Mouse (Mus musculus) kidney, postnatal 0 days (tissue): ENCODE results near the gene Gm49486. TPM values are rescaled to one million over a fixed set of nuclear protein-coding genes. Genes with fewer than 3 reads are reported as not detected.
"Not testable (repeated sequence)": the region's sequence is repeated elsewhere in the genome, so short reads cannot be mapped to it uniquely, and the experiment has no call there.

ENCODE experiments used
- ATAC-seq: fragments of 200-750 bp; cut with Nextera tagmentation; replicated peaks from 2 replicates; pipeline ENCODE4 v1.8.0; 2017; ENCODE audit warnings: low read depth, moderate number of reproducible peaks, moderate TSS enrichment, moderate library complexity; ENCODE audit not compliant: low FRiP score
- DNase-seq: peaks from one replicate; pipeline ENCODE4 v3.0.0-alpha.2; 2016; ENCODE audit warnings: low spot score
- H3K27ac ChIP-seq: fragments of 300-500 bp; sonication (generic); 2 replicates; pipeline ENCODE4 v1.5.1; 2014; ENCODE audit warnings: mild to moderate bottlenecking
- H3K27me3 ChIP-seq: fragments of 300-500 bp; sonication (generic); 2 replicates; pipeline ENCODE4 v1.6.1; 2014; ENCODE audit warnings: low read length, mixed read lengths; ENCODE audit not compliant: insufficient read depth
- H3K36me3 ChIP-seq: fragments of 300-500 bp; sonication (generic); 2 replicates; pipeline ENCODE4 v1.6.1; 2014; ENCODE audit warnings: low read length, mixed read lengths; ENCODE audit not compliant: insufficient read depth
- H3K4me1 ChIP-seq: fragments of 300-500 bp; sonication (generic); replicated peaks from 2 replicates; pipeline ENCODE4 v1.6.1; 2014; ENCODE audit warnings: antibody characterized with exemption, low read length, mixed read lengths; ENCODE audit not compliant: insufficient read depth
- H3K4me2 ChIP-seq: fragments of 300-500 bp; sonication (generic); 2 replicates; pipeline ENCODE4 v1.6.1; 2014; ENCODE audit warnings: mild to moderate bottlenecking, low read length, moderate library complexity, mixed read lengths
- H3K4me3 ChIP-seq: fragments of 300-500 bp; sonication (generic); replicated peaks from 2 replicates; pipeline ENCODE4 v1.5.1; 2014; ENCODE audit warnings: low read depth, low read length
- H3K9ac ChIP-seq: fragments of 300-500 bp; sonication (generic); 2 replicates; pipeline ENCODE4 v1.6.1; 2014; ENCODE audit warnings: low read depth, low read length
- H3K9me3 ChIP-seq: fragments of 300-500 bp; sonication (generic); replicated peaks from 2 replicates; pipeline ENCODE4 v1.6.1; 2016; ENCODE audit warnings: low read length, inconsistent platforms, mixed read lengths
- CTCF ChIP-seq: IDR thresholded peaks from 2 replicates; pipeline ENCODE4 v1.5.1; 2016; ENCODE audit warnings: antibody characterized with exemption, low read depth, mild to moderate bottlenecking, moderate library complexity
- WGBS: fragments of 180-500 bp; shearing (Covaris S2); extraction: QIAGEN DNeasy Blood & Tissue Kit; methylation state at CpG from one replicate; pipeline ENCODE4 v1.1.7; 2014; 5-methylcytosine and 5-hydroxymethylcytosine counted together
- polyA plus RNA-seq: library from polyadenylated mRNA; unstranded; fragments of >200 nt; fragmentation: Nextera tagmentation; extraction: Ambion mirVana; gene quantifications from 2 replicates; pipeline ENCODE4 v1.2.1, GENCODE M21; 2015

The Gm49486 gene
- polyA plus RNA-seq, 1 experiment from 2014 or later, result 0.42 TPM

GRCm38 (mm10) chr15:79219572-79219971 lies 9.6 kb upstream of the Gm49486 start:
- ATAC-seq, result peak; percentile 38; the same call in 1 of the 2 replicates
- TF ChIP-seq CTCF, result no peak
- no peak overlapping the region for H3K4me3 ChIP-seq
- no peak overlapping the region for H3K27ac ChIP-seq
- no peaks in the 10 kb centered on the region for H3K27me3 ChIP-seq
- H3K4me2 ChIP-seq, result no peak overlapping the region
- no peaks in the 10 kb centered on the region for H3K9me3 ChIP-seq
- WGBS, result 7% methylated on average over 1 of the region's 1 CpGs
- no peaks in the 10 kb centered on the region for H3K4me1 ChIP-seq
- H3K9ac ChIP-seq, result no peak overlapping the region
- H3K36me3 ChIP-seq, result no peaks in the 10 kb centered on the region
- DNase-seq, result peak; percentile 66

- no peak overlapping the region for H3K4me3 ChIP-seq
- H3K27ac ChIP-seq, result no peak overlapping the region
- no peaks in the 10 kb centered on the region for H3K9me3 ChIP-seq
- DNase-seq (no peak), ATAC-seq (no peak)
- no peak for TF ChIP-seq CTCF
- 12% methylated on average over 5 of the region's 5 CpGs for WGBS
- H3K4me2 ChIP-seq, result no peak overlapping the region
- no peaks in the 10 kb centered on the region for H3K4me1 ChIP-seq
- H3K27me3 ChIP-seq, result no peaks in the 10 kb centered on the region
- no peak overlapping the region for H3K9ac ChIP-seq
- no peaks in the 10 kb centered on the region for H3K36me3 ChIP-seq
Observed at GRCm38 (mm10) chr15:79223641-79224040, 5.5 kb upstream of the Gm49486 start.

- no peak; the same call in 1 of the 2 replicates for ATAC-seq
- 16% methylated on average over 5 of the region's 5 CpGs for WGBS
- peaks cover 2% of the 10 kb centered on the region; the same call in 1 of the 2 replicates for H3K4me1 ChIP-seq
- no peaks in the 10 kb centered on the region for H3K9me3 ChIP-seq
- peak; percentile 84 for DNase-seq
- H3K9ac ChIP-seq, result no peak overlapping the region
- H3K4me2 ChIP-seq, result no peak overlapping the region
- peak; percentile 96 for TF ChIP-seq CTCF
- H3K27ac ChIP-seq, result no peak overlapping the region
- H3K4me3 ChIP-seq, result no peak overlapping the region
- no peaks in the 10 kb centered on the region for H3K27me3 ChIP-seq
- H3K36me3 ChIP-seq, result no peaks in the 10 kb centered on the region
Observed at GRCm38 (mm10) chr15:79224685-79225084, 4.5 kb upstream of the Gm49486 start.

- H3K36me3 ChIP-seq, DNase-seq, H3K9me3 ChIP-seq, H3K27me3 ChIP-seq, H3K4me2 ChIP-seq, H3K27ac ChIP-seq, H3K4me3 ChIP-seq, ATAC-seq, H3K4me1 ChIP-seq, H3K9ac ChIP-seq: not testable (repeated sequence)
- TF ChIP-seq CTCF, result 0 out of 2 replicates have a peak, but pooled peaks have one; percentile 16
- 63% methylated on average over 2 of the region's 2 CpGs for WGBS
Observed at GRCm38 (mm10) chr15:79225780-79226179, 3.4 kb upstream of the Gm49486 start.

GRCm38 (mm10) chr15:79235268-79235667 lies 6.1 kb downstream of the Gm49486 start:
- no peaks in the 10 kb centered on the region for H3K4me1 ChIP-seq
- no peak for ATAC-seq
- no peak overlapping the region for H3K9ac ChIP-seq
- no peaks in the 10 kb centered on the region for H3K9me3 ChIP-seq
- H3K36me3 ChIP-seq, result peaks cover 39% of the 10 kb centered on the region
- no peak overlapping the region for H3K4me2 ChIP-seq
- DNase-seq, result no peak
- H3K27me3 ChIP-seq, result no peaks in the 10 kb centered on the region
- H3K4me3 ChIP-seq, result no peak overlapping the region
- no peak for TF ChIP-seq CTCF
- H3K27ac ChIP-seq, result no peak overlapping the region
- WGBS, result 69% methylated on average over 9 of the region's 9 CpGs

- Histone ChIP-seq H3K36me3 (peaks cover 42% of the 10 kb centered on the region), H3K9ac (no peak overlapping the region), H3K4me2 (no peak overlapping the region), H3K9me3 (no peaks in the 10 kb centered on the region), H3K4me1 (no peaks in the 10 kb centered on the region), H3K27me3 (no peaks in the 10 kb centered on the region), H3K27ac (no peak overlapping the region), H3K4me3 (no peak overlapping the region)
- TF ChIP-seq CTCF, result no peak
- WGBS, result 84% methylated on average over 6 of the region's 6 CpGs
- DNase-seq (no peak), ATAC-seq (no peak)
Observed at GRCm38 (mm10) chr15:79238036-79238435, 8.8 kb downstream of the Gm49486 start.
